Mouse (Mus musculus): Measurements from ENCODE around the gene Pias4.

- TF ChIP-seq POLR2A (IDR thresholded peaks at IDR 0.05; ENCODE audit: borderline replicate concordance, extremely low read depth, insufficient read depth, insufficient read length, poor library complexity, severe bottlenecking) (no peak), CTCF (IDR thresholded peaks at IDR 0.05; ENCODE audit: borderline replicate concordance, extremely low read depth, insufficient read depth, insufficient read length) (no peak)
These were observed 13.4 kb downstream of the Pias4 start for GRCm38 (mm10) chr10:81154313-81154712.
